Mouse (Mus musculus) brain, adult 10 weeks (tissue): ENCODE results near the gene 5730480H06Rik. TPM values are rescaled to one million over a fixed set of nuclear protein-coding genes. Genes with fewer than 3 reads are reported as not detected.

Experiments used
- polyA plus RNA-seq: library from polyadenylated mRNA; stranded (reverse); fragments of 350-450 nt; fragmentation: Illumina TruSeq; extraction: RNeasy Lipid Tissue Mini Kit (QIAGEN cat#74804); gene quantifications from one replicate; pipeline ENCODE4 v1.2.3, GENCODE M21; 2015; ENCODE audit warnings: low read depth, low replicate concordance

5730480H06Rik gene
- 14.0 TPM for polyA plus RNA-seq

GRCm38 (mm10) chr5:48327652-48328051 lies at the start of gene 5730480H06Rik:
Gene 5730480H06Rik (plus strand): TSS chr5:48327952.

